Mouse (Mus musculus) CH12.LX (cell line): ENCODE measurements around the gene Casq1.

Experiments used
- CHD1 ChIP-seq: IDR thresholded peaks from 2 replicates; pipeline ENCODE4 v1.6.1; 2012; ENCODE audit warnings: low read depth, low read length, improper control_type of control experiment, inconsistent platforms
- CHD2 ChIP-seq: IDR thresholded peaks from 2 replicates; pipeline ENCODE4 v1.6.1; 2011; ENCODE audit warnings: low read length, improper control_type of control experiment
- CTCF ChIP-seq, 2 experiments: IDR thresholded peaks in 1 of 2; conservative IDR thresholded peaks in 1 of 2; 2 replicates each; pipeline ENCODE4 v1.5.1; 2011 to 2012; ENCODE audit warnings: low read depth in 2 of 2, low read length in 2 of 2, improper control_type of control experiment in 1 of 2, inconsistent platforms in 1 of 2, mild to moderate bottlenecking in 1 of 2, moderate library complexity in 1 of 2
- JUND ChIP-seq: conservative IDR thresholded peaks from 2 replicates; pipeline ENCODE4 v1.6.1; 2011; ENCODE audit warnings: low read depth, low read length, improper control_type of control experiment
- POLR2A ChIP-seq: IDR thresholded peaks from 2 replicates; pipeline ENCODE4 v1.6.1; 2011; ENCODE audit warnings: low read depth, mild to moderate bottlenecking, improper control_type of control experiment, low read length
- SMC3 ChIP-seq: IDR thresholded peaks from 2 replicates; pipeline ENCODE4 v1.6.1; 2011; ENCODE audit warnings: low read depth, low read length, improper control_type of control experiment

DNA sequence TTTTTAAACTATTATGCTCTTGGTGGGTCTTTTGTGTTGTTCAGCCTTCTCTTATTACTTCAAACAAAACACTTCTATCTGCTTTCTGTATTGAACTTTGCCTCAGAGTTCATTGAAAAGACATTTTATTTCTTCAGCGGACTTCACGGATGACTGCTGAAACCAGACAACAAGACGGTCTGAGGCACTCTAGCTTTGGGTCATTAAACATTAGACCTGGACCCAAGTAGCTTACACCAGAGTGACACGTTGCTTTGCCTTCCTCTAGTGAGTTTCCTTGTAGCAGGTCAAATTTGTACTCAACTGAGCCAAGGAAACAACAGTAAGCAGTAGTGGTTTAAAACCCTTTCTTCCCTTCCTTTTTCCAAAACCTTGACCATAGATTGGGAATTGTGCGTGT is 51.8 kb downstream of the Casq1 start:
- TF ChIP-seq JUND (no peak), SMC3 (no peak), CTCF (conservative IDR thresholded peaks at IDR 0.05 in 1 of 2, IDR thresholded peaks at IDR 0.05 in 1 of 2; ENCODE audit: low read depth in 2 of 2, low read length in 2 of 2) (no peak), CHD2 (no peak), POLR2A (no peak), CHD1 (no peak)
